Mouse (Mus musculus) gastrocnemius, adult 8-10 months (tissue): ENCODE results near the gene Irgc1. TPM values are rescaled to one million over a fixed set of nuclear protein-coding genes. Genes with fewer than 3 reads are reported as not detected.

Experiments used
- DNase-seq, 2 experiments: peaks; one replicate each; pipeline ENCODE4 v3.0.0; 2022; ENCODE audit warnings: low spot score in 2 of 2
- total RNA-seq, 4 experiments: library from RNA; stranded (reverse); gene quantifications; 2 replicates each; pipeline ENCODE4 v1.2.4; 2022

Irgc1 gene
- total RNA-seq, 4 experiments from 2014 or later, result not detected

- no peak for DNase-seq
Measured at GRCm38 (mm10) chr7:24472442-24472841, 20.3 kb upstream of the Irgc1 start.

GRCm38 (mm10) chr7:24470356-24470755 lies 18.3 kb upstream of the Irgc1 start:
- DNase-seq, result no peak

- no peak for DNase-seq
Measured at GRCm38 (mm10) chr7:24469126-24469525, 17.0 kb upstream of the Irgc1 start.

- no peak for DNase-seq
Measured at GRCm38 (mm10) chr7:24467886-24468285, 15.8 kb upstream of the Irgc1 start.

GRCm38 (mm10) chr7:24466835-24467234 lies 14.7 kb upstream of the Irgc1 start:
- DNase-seq, result no peak

GRCm38 (mm10) chr7:24462388-24463319 lies 10.6 kb upstream of the Irgc1 start, which contains the start of gene Plaur:
Gene Plaur (plus strand): TSS chr7:24462484.
- DNase-seq, result no peak

- DNase-seq, result no peak
Measured at GRCm38 (mm10) chr7:24461376-24462051, 9.4 kb upstream of the Irgc1 start.

GRCm38 (mm10) chr7:24459843-24460242 lies 7.7 kb upstream of the Irgc1 start:
- no peak for DNase-seq

- DNase-seq, result no peak
Measured at GRCm38 (mm10) chr7:24459440-24459839, 7.3 kb upstream of the Irgc1 start.

GRCm38 (mm10) chr7:24457726-24458370 lies 5.8 kb upstream of the Irgc1 start:
- DNase-seq, result no peak

- no peak for DNase-seq
Measured at GRCm38 (mm10) chr7:24455726-24456125, 3.6 kb upstream of the Irgc1 start.

GRCm38 (mm10) chr7:24454199-24454598 lies 2.1 kb upstream of the Irgc1 start:
- no peak for DNase-seq

GRCm38 (mm10) chr7:24450585-24451017 lies 1.5 kb downstream of the Irgc1 start:
- DNase-seq, result no peak

- no peak for DNase-seq
Measured at GRCm38 (mm10) chr7:24448782-24449517, 3.1 kb downstream of the Irgc1 start.

- DNase-seq, result no peak
Measured at GRCm38 (mm10) chr7:24446697-24447340, 5.3 kb downstream of the Irgc1 start.

GRCm38 (mm10) chr7:24445266-24445926 lies 6.7 kb downstream of the Irgc1 start:
- DNase-seq, result no peak

GRCm38 (mm10) chr7:24442313-24442712 lies 9.8 kb downstream of the Irgc1 start:
- no peak for DNase-seq

GRCm38 (mm10) chr7:24441785-24442184 lies 10.3 kb downstream of the Irgc1 start:
- peak in 1 of 2 experiments; percentile 30 for DNase-seq

GRCm38 (mm10) chr7:24439891-24440290 lies 12.2 kb downstream of the Irgc1 start:
- no peak for DNase-seq

- DNase-seq, result no peak
Measured at GRCm38 (mm10) chr7:24439191-24439590, 12.9 kb downstream of the Irgc1 start.
